Mouse (Mus musculus) cerebellum, adult 11-12 months (tissue): ENCODE results near the gene Tex35.

Experiments
- DNase-seq: peaks from one replicate; pipeline ENCODE4 v3.0.0; 2022

Tex35 gene

DNA sequence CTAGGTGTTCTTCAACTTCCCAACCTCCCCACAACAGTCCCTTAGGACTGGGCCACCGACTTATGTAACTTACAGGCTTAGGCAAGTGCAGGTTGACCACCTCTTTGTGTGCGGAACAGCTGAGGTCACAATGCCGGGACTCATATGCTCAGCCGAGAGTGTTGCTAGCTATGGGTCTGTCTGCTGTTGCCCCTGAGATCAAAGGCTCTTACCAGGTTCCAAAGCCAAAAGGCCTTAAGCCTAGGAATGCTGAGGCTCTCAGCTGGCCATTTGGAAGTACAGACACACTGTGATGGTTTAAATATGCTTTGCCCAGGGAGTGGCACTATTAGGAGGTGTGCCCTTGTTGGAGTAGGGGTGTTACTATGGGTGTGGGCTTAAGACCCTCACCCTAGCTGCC, at the start of gene Tex35:
Gene Tex35, minus strand, starts transcription at position 101 of the 400 bp plus-strand sequence.
- no peak for DNase-seq

DNA sequence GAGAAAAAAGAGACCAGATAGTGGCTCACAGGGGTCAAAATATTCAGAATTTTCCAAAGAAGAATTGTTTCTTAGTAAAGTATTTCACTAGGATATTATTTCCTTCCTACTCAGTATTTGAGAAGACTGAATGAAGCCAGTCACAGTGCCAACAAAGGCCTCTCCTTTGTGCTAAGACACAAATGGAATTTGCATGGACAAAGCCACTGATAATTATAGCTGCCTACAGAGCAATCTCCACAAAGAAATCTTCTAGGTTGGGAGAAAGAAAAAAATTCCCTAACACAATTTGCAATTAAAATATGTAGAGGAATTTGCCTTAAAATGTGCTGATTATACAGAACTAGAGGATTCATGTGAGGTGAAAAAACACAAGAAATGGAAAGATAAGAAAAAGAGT, 45.3 kb upstream of the Tex35 start:
- DNase-seq: no peak

DNA sequence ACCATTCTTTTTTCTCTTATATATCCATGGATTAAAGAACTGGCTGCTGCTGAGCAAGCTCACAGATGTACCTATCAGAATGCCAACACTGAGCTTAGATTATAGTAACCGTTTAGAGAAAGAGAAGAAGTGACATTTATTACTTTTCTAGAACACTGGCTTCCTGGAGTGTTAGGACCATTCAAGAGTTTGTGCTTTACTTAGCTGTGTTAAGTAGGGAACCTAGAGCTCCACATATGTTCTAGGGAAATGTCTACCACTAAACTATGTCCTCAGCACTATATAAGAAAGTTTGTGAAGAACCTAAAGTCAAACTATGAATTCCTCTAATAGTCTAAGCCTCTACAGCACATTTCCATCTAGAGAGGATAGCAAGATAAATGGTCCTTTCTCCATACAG, 41.6 kb upstream of the Tex35 start:
- DNase-seq: no peak

DNA sequence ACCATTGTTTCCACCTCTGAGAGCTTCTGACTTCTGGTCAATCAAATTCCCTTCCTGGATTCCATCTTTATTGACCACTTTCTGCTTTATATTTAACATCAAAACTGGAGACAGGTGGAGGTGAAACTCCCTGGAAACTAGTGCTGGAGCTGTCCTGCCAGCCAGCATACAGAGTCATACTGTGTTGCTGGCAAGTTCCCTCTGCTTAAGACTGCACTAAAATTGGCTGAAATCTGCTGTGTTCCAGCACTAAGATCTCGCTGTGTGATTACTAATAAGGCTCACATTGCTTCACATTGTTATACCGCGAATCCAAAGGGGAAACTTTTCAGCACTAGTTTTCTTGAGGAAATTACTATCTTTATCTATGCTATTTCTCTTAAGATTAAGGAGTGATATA, 36.1 kb upstream of the Tex35 start:
- no peak for DNase-seq

DNA sequence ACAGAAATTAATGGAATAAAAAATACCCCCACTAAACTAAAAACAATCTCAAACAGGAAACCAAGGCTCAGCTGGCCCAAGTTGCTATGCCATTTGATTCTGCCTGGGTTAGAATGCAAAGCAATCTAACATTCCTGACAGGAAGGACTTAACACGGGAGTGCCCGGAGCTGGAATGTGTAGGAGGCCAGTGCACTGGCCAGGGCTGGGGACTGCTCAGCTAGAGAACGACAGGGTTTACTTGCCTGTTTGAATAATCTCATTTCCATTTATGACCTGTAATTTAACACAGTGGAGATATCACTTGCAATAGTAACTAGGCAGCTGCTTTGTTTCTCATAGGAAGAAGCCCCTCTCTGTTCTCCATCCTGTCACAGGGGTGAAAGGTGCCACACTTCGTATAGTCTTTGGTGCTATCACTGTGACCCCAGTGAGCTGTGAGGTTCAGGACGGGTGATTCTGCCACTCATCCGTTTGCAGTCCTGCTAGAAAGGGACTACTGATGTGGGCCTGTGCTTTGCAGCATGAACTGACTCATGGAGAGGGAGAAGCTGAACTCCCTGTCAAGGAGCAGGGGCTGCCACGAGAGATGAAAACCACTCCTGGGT, 34.9 kb upstream of the Tex35 start:
- no peak for DNase-seq

DNA sequence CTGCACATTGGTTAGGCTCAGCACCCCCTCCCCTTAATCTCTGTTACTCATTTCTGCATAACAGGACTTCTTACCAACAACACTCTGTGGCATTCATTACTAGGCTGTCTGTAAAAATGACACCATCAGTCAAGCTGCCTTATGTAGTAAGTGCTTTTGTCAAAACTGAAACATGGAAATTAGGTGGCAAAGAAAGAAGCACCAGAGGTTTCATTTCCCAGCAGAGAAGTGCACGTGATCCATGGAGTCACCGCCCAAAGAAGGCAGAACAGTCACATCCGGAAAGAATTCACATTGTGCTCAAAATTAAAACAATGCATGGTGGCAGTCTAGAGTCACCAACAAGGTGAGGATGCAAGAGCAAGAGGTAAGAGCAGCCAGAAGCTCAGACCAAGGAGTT, 32.5 kb upstream of the Tex35 start:
- DNase-seq: no peak

DNA sequence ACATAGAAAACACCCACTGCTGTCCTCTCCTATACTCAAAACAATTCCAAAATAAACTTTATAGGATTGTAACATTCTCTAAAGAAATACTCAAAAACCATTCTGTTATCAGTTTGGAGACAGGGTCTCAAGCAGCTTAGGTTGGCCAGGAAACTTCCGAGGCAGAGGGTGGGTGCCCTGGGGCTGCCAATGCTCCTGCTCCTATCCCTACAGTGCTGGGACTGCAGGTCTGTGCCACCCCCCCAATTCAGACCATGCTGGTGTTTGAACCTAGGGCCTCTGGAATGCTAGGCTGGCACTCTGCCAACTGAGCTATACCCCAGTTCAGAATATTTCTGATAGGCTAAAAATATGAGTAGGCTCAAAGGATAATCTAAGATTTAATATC, 29.4 kb upstream of the Tex35 start:
- no peak for DNase-seq

DNA sequence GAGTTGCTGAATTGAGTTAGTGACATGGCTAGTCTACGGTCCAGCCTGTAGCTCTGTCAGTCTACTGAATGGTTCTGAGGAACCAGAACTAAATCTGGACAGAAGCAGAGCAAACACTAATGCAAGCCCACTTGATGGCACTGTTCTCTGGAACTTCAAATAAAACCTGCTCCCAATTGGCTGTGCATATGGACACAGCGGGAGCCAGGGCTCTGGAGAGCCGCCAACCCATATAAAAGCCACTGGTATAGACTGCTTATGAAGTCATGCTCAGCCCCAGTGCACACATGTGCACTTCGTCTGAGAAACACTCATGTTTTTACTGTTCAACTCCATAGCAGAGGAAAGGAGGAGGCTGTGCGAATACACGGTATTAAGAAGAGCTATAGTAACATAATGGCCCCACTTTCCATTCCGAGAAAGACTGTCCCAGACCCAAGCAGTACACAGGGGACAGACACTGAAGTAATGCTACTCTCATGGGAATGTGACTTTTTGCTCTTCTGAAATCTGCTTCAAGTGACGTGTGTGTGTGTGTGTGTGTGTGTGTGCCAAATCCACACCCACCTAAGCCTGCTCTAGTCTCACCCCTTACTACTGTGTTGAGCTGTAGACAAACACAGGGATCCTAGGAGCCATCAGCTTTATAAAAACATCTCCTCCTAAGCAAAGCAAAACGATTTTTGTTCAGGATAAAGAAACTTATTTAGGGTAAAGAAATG, 28.8 kb upstream of the Tex35 start:
- DNase-seq: peak; percentile 52

DNA sequence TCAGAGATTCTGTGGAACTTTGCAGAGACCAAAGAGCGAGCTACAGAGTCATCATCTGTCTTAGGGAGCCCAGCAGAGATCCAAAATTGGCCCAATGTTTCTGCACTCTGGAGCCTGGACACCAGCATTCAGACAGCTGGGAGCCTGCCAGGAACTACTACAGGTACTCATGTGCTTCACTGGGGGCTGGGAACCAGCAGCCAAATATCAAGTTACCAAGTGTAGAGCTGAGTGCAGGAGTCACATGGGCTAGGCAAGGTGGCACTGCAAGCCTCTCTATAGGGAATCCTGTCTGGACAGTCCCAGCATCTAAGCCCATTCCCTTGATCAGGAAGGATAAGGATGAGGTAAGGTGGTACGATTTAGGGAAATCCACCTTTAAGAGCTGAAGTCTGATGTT, 19.7 kb upstream of the Tex35 start:
- no peak for DNase-seq

DNA sequence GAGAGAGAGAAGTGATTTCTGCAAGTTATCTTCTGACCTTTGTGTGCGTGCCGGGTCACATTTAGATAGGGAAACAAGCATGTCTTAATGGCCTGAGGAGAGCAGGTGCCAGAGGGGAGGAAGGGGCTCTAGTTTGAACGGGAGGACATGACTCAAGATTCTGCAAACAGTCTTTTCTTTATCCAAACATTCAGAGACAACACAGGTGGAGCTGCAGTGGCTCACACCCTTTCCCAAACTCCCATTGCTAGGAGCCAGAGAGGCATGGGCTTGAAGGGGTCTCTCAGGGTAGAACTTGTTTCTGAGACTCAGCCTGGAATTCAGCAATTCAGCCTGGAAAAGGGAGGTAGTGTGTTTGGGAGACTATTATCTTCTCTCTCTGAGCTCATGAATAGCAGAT, 15.4 kb upstream of the Tex35 start:
- DNase-seq: no peak

DNA sequence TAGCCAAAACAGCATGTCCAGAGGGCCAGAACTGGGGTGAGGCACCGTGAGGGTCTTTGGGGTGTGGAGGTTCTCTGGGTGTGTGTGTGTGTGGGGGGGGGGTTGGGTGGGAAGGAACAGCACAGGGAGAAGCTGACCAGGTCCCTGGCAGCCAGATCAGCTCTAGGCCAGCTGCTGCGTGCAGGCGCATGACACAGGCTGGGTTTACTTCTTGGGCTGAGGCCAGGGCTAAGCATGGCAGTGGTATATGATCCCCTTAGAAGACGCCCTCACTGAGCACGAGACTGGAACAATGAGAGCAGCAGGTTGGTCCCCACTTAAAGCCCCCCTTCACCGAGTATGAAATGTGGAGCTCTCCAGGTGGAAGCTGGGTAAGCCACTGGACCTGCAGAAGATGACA, 10.7 kb upstream of the Tex35 start:
- no peak for DNase-seq

DNA sequence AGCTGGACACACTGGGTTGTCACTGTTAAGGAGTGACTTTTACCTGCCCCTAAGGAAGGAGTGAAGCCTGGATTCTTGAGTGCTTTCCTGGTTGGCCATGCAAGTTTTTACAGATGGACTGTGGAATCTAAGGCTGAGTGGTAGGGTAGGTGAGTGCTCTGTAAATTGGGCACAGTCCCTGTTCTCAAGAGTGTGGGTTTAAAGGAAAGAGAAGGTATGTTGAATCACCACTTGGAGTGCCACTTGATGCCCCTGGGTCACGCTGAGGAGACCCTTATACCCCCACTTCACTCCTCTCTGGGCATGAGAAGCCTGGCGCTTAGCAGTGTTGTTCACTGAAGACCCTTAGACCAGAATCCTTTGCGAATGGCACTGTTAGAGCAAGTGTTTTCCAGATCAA, 9.0 kb upstream of the Tex35 start:
- no peak for DNase-seq

DNA sequence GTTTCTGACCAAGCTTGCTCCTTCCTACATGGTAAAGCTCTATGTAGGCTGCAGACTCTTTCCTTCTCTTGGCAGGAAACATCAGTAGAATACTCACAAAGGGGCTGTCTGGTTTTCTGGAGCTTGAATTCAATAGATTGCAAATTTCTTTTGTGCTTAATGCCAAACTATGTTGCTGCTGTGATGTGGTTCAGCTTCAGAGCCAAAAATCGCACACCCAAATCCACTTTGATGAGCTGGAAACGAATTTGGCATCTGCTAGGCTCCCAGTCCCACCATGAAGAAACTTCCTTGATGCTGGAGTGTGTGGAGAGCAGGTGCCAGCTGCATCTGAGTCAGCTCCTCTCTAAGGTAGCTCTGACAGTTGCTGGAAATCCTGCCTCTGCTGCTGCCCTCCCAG, 6.0 kb upstream of the Tex35 start:
- no peak for DNase-seq

DNA sequence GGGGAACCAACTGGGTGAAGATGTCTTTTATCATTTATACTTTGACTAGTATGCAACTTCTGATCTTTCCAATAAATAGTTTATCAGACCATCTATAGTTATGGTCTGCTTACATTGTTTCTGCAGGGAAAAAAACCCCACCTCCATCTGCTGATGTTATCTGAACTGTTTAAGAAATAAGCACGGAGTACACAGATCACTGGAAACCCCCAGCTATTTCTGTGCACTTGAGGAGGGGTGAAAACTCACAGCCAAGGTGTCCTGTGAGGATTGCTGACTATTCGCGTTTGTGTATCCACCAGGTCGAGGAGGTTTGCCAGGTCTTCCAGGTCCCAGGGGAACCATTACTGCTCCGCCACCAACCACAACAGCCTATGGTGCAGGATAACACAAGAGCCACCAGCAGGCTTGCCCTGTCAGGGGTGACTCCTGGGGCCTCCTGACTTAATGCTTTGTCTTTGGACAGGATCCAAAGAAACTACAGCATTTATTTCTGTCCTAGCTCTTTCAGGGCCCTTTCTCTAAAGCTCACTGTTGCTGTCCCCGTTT, 1.9 kb upstream of the Tex35 start:
- no peak for DNase-seq

DNA sequence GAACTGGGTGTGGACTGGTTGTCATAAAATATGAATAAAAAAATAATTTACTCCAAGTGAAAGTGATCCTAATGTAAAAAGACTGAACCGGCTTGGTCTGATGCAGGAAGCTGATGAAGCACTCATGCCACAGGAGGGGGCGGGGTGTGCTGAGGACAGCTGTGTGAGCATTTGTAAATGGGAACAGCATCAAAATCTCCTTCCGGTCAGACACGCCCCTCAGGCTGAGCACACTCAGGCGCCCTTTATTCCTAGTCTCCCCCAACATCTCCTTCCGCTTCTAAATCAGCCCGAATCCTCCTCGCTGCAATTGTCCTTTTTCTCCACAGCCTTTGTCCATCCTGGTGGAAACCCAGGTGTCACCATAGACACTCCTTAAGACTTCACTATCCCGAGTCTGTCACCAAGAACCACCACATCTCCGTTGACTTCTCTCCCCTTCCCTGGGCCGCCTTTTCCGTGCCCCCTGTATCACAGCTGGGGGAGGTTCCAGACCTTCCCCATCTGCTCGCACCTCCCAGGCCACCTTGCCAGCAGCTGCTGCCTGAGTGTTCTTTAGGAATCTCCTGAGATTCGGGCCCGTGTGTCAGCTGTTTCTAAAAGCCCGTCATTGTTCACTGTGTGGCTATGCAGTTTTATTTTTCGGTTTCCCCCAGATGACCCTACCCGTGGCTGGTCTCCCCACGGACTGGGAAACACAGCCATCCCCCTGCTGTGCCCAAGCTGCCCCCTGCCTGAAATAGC, 7.2 kb downstream of the Tex35 start:
- DNase-seq: no peak

DNA sequence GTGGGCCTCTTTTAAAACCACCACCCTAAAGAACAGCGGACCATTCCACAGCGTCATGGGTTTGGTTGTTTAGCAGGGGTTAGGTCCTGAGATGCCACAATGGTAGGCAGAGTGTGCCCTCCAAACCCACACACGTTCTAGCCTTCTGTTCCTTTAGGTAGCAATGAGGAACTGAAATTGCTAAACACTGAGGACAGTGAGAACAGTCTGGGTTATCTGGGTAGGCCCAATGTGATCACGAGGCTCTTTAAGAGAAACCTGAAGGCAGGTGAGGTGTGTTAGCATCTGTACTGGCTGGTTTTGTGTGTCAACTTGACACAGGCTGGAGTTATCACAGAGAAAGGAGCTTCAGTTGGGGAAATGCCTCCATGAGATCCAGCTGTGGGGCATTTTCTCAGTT, 12.9 kb downstream of the Tex35 start:
- DNase-seq: no peak

DNA sequence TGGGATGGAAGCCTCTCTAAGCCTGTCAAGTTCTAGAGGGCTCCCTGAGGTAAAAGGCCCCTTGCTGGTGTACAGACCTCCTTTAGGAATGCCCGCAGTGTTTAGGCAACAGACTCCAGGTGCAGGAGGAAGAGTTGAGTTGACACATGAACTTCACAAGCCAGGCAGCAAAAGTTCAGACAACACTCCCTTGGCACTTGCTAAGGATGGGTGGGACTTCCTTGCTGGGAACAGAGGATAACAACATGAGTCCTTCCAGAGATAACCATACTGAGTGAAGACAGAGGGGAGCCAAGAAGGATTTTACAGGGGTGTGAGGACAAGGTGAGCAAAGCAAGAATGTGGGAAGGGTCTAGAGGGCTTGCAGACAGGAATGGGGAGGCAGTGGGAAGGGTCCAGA, 15.9 kb downstream of the Tex35 start:
- no peak for DNase-seq

DNA sequence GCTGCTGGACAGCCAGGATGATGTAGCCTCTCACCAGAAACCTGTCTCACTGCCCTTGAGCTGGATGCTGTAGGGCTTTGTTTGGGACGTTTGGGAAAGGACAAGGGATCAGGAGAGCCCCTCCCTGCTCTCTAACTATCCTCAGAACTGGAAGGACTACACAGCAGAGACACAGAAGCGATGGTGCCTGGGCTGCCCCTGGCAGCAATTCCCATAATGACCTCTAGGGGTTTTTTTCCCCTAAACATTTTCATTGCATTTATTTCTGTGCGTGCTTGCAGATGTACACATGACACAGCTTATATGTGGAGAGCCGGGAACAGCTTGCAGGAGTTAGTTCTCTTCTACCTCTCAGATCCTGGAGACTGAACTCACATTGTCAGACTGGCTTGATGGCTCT, 16.3 kb downstream of the Tex35 start:
- DNase-seq: no peak

DNA sequence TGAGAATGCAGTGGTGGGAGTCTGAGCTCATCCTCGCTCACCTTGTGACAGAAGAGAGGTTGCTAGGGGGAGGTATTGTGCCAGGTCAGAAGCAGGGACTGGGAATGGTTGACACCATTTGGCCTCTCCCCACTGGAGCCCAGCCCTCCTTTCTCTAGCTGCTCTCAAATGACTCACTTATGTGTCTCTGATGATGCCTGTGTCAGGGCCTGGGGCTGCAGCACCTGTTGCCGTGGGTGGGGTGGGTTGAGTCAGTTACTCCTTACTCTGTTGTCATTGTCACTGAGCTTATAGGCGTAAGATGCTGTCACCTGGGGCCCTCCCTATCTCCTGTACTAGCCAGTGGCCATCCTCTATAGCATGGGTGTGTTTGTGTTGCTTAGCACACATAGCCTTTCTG, 17.6 kb downstream of the Tex35 start:
- DNase-seq: no peak

DNA sequence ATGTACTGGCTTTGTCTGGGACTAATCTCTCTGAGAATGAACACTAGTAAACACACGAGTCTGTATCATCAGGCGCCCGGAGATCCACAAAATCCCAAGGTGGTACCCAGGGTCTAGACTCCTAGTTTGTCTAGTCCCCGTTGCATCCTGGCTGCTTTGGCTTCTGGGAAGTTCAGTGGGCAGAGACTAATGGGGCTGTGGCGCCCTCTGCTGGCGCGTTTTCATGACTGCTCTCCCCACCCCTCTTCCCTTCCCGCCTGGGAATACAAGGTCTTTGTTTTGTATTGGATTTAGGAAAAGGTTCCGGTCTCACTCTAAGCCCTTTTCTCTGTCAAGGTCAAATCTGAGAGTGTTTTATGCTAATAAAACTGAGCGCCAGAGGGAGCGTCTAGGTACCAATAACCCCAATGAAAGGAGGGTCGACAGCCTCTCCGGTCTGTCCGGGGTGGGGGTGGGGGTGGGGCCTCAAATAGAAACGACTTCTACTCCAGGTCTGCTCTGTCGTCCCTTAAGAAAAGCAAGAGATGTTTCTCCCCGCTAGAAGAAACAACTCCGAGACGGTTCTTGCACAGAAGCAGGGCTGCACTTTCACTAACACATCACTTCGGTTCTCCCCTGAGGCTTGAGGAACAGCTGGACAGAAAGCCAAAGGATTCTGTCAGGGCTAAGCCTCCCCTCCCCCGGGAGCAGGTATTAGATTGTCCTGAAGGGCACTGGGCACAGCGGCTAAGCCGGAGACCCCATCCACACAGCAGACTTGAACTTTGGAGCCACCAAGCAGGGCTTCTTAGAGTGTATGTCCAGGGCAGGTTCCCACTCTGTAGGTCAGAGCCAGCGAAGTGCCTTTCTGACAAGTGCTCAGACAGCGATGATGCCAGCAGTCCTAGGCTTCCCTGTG, 22.1 kb downstream of the Tex35 start:
- DNase-seq: peak; percentile 9

DNA sequence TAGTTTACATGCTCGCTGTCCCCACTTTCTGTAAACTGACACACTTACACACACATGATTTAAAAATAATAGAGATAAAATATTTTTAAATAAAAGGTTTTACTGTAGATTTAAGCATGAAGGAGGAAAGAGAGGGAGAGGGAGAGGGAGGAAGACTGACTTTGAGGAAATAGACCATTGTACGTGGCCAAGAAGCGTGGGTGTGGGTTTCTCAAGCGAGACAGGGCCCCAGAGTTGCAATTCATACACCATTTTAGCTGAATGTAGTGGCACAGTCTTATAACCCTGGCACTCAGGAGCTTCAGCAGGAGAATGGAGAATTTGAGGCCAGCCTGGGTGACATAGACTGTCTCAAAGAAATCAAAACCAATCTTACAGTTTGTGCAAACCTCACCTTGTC, 25.5 kb downstream of the Tex35 start:
- DNase-seq: no peak

DNA sequence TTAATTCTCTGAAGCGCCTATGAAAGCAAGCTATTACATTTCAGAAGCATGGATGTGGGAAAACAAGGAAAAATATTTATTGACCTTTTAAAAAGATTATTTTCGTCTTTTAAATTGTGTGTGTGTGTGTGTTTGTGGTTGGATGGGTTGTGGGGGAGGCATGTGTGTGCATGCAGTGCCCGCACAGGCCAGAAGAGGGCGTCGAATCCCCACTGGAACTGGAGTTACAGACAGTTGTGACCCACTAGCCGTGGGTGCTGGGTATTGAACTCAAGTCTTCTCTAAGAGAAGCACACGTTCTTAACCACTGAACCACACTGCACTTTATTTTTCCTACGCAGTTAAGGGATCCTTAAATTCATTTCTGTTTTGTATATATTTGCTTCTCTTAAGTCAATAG, 26.5 kb downstream of the Tex35 start:
- no peak for DNase-seq
